Mouse (Mus musculus): ENCODE measurements around the gene Gm17387.
A peak's percentile ranks its signal among the peaks of the same experiment; 100 is the strongest.

Gm17387 gene

GRCm38 (mm10) chr7:141028831-141029230, at the start of gene Gm17387:
Gene Gm17387 (plus strand): TSS chr7:141029131.
- no peak for DNase-seq

GRCm38 (mm10) chr7:140981704-140982103, 47.2 kb upstream of the Gm17387 start:
- DNase-seq: no peak

GRCm38 (mm10) chr7:140982971-140983370, 46.0 kb upstream of the Gm17387 start:
- no peak for DNase-seq

- no peak for DNase-seq
Measured at GRCm38 (mm10) chr7:140987182-140988138, 41.5 kb upstream of the Gm17387 start.

GRCm38 (mm10) chr7:140989022-140989421, 39.9 kb upstream of the Gm17387 start:
- DNase-seq: no peak

- DNase-seq: no peak
Measured at GRCm38 (mm10) chr7:140990185-140990584, 38.7 kb upstream of the Gm17387 start.

GRCm38 (mm10) chr7:140990622-140991021, 38.3 kb upstream of the Gm17387 start:
- DNase-seq: no peak

GRCm38 (mm10) chr7:140991117-140991689, 37.7 kb upstream of the Gm17387 start:
- DNase-seq: no peak

- no peak for DNase-seq
Measured at GRCm38 (mm10) chr7:140997817-140998216, 31.1 kb upstream of the Gm17387 start.

- no peak for DNase-seq
Measured at GRCm38 (mm10) chr7:140998853-140999700, 29.9 kb upstream of the Gm17387 start.

- no peak for DNase-seq
Measured at GRCm38 (mm10) chr7:141000881-141001708, 27.8 kb upstream of the Gm17387 start.

- DNase-seq: no peak
Measured at GRCm38 (mm10) chr7:141003248-141004010, 25.5 kb upstream of the Gm17387 start.

GRCm38 (mm10) chr7:141006446-141006845, 22.5 kb upstream of the Gm17387 start:
- DNase-seq: no peak

- DNase-seq: no peak
Measured at GRCm38 (mm10) chr7:141006914-141007313, 22.0 kb upstream of the Gm17387 start.

GRCm38 (mm10) chr7:141008312-141008761, 20.6 kb upstream of the Gm17387 start:
- peak; percentile 35 for DNase-seq

GRCm38 (mm10) chr7:141008938-141009660, 19.8 kb upstream of the Gm17387 start:
- peak; percentile 92 for DNase-seq

GRCm38 (mm10) chr7:141009665-141010064, 19.3 kb upstream of the Gm17387 start:
- no peak for DNase-seq

- DNase-seq: peak; percentile 76
Measured at GRCm38 (mm10) chr7:141010593-141010992, 18.3 kb upstream of the Gm17387 start, which contains the start of gene Ifitm3. Gene Ifitm3 (minus strand): TSS chr7:141010770.

GRCm38 (mm10) chr7:141011238-141011770, 17.6 kb upstream of the Gm17387 start:
- DNase-seq: no peak

Measured in kidney, postnatal 10 days (tissue).